Mouse (Mus musculus): ENCODE measurements at regions not wholly inside any gene's neighbourhood (a gene's known extent, or its start where the extent isn't known, plus 50 kb on each side); places are given as distances from the start of the nearest gene placed in this dataset.

GRCm38 (mm10) chr1:128514327-128514726, 77.8 kb downstream of the Cxcr4 start:
- TF ChIP-seq EP300 (IDR thresholded peaks at IDR 0.05; ENCODE audit: low read depth), result no peak
- TF ChIP-seq CTCF (IDR thresholded peaks at IDR 0.05; ENCODE audit: low read depth), result no peak

All from liver, postnatal 0 days (tissue).